Mouse (Mus musculus): ENCODE results near the gene Nipsnap1. TPM values are rescaled to one million over a fixed set of nuclear protein-coding genes. Genes with fewer than 3 reads are reported as not detected.
A peak's percentile ranks its signal among the peaks of the same experiment; 100 is the strongest.

The Nipsnap1 gene
- polyA plus RNA-seq, 1 experiment from 2014 or later: 92.6 TPM

- no peak overlapping the region for H3K4me2 ChIP-seq (replicated peaks; ENCODE audit: low read depth, low read length)
- ATAC-seq (ENCODE audit: low FRiP score, low TSS enrichment): no peak
- H3K4me3 ChIP-seq (ENCODE audit: low read length): no peak overlapping the region
- no peak overlapping the region for H3K27ac ChIP-seq (ENCODE audit: low read length)
- H3K9ac ChIP-seq (replicated peaks; ENCODE audit: low read length): no peak overlapping the region
- peaks cover 31% of the 10 kb centered on the region for H3K36me3 ChIP-seq (ENCODE audit: insufficient read depth, low read length)
- H3K4me1 ChIP-seq (ENCODE audit: insufficient read depth, low read length): no peaks in the 10 kb centered on the region
- H3K27me3 ChIP-seq (ENCODE audit: insufficient read depth, low read length): no peaks in the 10 kb centered on the region
- 85% methylated on average over 6 of the region's 6 CpGs for WGBS
- H3K9me3 ChIP-seq (ENCODE audit: low read length): no peaks in the 10 kb centered on the region
Measured at GRCm38 (mm10) chr11:4901956-4902355, 28.2 kb downstream of the Nipsnap1 start.

- Histone ChIP-seq H3K36me3 (ENCODE audit: insufficient read depth, low read length) (peaks cover 41% of the 10 kb centered on the region), H3K4me2 (replicated peaks; ENCODE audit: low read depth, low read length) (no peak overlapping the region), H3K9me3 (ENCODE audit: low read length) (no peaks in the 10 kb centered on the region), H3K27ac (ENCODE audit: low read length) (no peak overlapping the region), H3K27me3 (ENCODE audit: insufficient read depth, low read length) (no peaks in the 10 kb centered on the region), H3K9ac (replicated peaks; ENCODE audit: low read length) (no peak overlapping the region), H3K4me3 (ENCODE audit: low read length) (no peak overlapping the region), H3K4me1 (ENCODE audit: insufficient read depth, low read length) (no peaks in the 10 kb centered on the region)
- no peak for ATAC-seq (ENCODE audit: low FRiP score, low TSS enrichment)
- 94% methylated on average over 6 of the region's 6 CpGs for WGBS
Measured at GRCm38 (mm10) chr11:4906231-4906630, 32.5 kb downstream of the Nipsnap1 start.

GRCm38 (mm10) chr11:4916068-4916467, 42.3 kb downstream of the Nipsnap1 start:
- WGBS: 38% methylated on average over 1 of the region's 1 CpGs
- no peak for ATAC-seq (ENCODE audit: low FRiP score, low TSS enrichment)
- no peaks in the 10 kb centered on the region for H3K9me3 ChIP-seq (ENCODE audit: low read length)
- H3K4me1 ChIP-seq (ENCODE audit: insufficient read depth, low read length): no peaks in the 10 kb centered on the region
- H3K4me3 ChIP-seq (ENCODE audit: low read length): no peak overlapping the region
- no peaks in the 10 kb centered on the region for H3K27me3 ChIP-seq (ENCODE audit: insufficient read depth, low read length)
- no peak overlapping the region for H3K4me2 ChIP-seq (replicated peaks; ENCODE audit: low read depth, low read length)
- no peak overlapping the region for H3K9ac ChIP-seq (replicated peaks; ENCODE audit: low read length)
- no peak overlapping the region for H3K27ac ChIP-seq (ENCODE audit: low read length)
- peaks cover 64% of the 10 kb centered on the region for H3K36me3 ChIP-seq (ENCODE audit: insufficient read depth, low read length)

DNA sequence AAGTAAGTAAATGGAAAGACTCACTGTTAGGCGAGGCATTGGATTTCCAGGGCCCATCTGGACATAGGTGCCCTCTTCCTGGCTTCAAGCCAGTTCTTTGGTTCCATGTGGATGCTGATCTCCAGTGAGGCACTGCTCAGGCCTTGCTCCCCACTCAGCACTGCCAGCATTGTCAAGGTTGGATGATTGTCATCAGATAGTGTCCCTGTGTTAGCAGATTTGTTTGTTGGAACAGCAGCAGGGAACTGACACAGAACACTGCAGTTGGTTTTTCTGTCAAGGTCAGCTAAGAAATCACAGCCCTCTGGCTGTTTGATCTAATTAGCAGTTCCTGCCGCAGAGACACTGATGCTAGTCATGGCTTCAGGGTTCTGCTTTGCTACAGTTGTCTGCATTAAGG, 47.5 kb downstream of the Nipsnap1 start:
- no peak overlapping the region for H3K9ac ChIP-seq (replicated peaks; ENCODE audit: low read length)
- no peak for ATAC-seq (ENCODE audit: low FRiP score, low TSS enrichment)
- peaks cover 69% of the 10 kb centered on the region for H3K36me3 ChIP-seq (ENCODE audit: insufficient read depth, low read length)
- no peak overlapping the region for H3K27ac ChIP-seq (ENCODE audit: low read length)
- no peak overlapping the region for H3K4me3 ChIP-seq (ENCODE audit: low read length)
- H3K4me1 ChIP-seq (ENCODE audit: insufficient read depth, low read length): no peaks in the 10 kb centered on the region
- 81% methylated on average over 2 of the region's 2 CpGs for WGBS
- no peak overlapping the region for H3K4me2 ChIP-seq (replicated peaks; ENCODE audit: low read depth, low read length)
- no peaks in the 10 kb centered on the region for H3K9me3 ChIP-seq (ENCODE audit: low read length)
- H3K27me3 ChIP-seq (ENCODE audit: insufficient read depth, low read length): no peaks in the 10 kb centered on the region

DNA sequence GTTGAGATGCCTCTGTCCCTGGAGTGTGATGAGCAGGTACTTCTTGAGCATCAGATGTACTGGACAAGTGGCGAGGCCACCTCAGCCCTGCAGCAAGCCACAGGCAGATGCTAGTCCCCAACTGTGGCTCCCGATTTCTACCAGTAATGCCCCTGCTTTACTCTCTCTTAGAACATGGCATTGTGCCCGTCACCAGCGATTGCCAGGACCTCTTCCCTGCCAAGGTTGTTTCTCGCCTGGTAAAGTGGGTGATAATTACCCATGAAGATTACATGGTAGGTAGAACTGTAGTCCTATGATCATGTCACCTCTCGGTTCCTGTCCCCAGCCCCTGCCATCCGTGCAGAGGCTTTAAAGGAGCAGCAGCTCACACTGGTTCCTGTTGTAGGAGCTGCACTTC, 48.0 kb downstream of the Nipsnap1 start:
- Histone ChIP-seq H3K4me2 (replicated peaks; ENCODE audit: low read depth, low read length) (no peak overlapping the region), H3K9ac (replicated peaks; ENCODE audit: low read length) (no peak overlapping the region), H3K4me3 (ENCODE audit: low read length) (no peak overlapping the region), H3K36me3 (ENCODE audit: insufficient read depth, low read length) (peaks cover 73% of the 10 kb centered on the region), H3K27me3 (ENCODE audit: insufficient read depth, low read length) (no peaks in the 10 kb centered on the region), H3K9me3 (ENCODE audit: low read length) (no peaks in the 10 kb centered on the region), H3K27ac (ENCODE audit: low read length) (no peak overlapping the region), H3K4me1 (ENCODE audit: insufficient read depth, low read length) (no peaks in the 10 kb centered on the region)
- WGBS: 89% methylated on average over 7 of the region's 7 CpGs
- ATAC-seq (ENCODE audit: low FRiP score, low TSS enrichment): no peak

DNA sequence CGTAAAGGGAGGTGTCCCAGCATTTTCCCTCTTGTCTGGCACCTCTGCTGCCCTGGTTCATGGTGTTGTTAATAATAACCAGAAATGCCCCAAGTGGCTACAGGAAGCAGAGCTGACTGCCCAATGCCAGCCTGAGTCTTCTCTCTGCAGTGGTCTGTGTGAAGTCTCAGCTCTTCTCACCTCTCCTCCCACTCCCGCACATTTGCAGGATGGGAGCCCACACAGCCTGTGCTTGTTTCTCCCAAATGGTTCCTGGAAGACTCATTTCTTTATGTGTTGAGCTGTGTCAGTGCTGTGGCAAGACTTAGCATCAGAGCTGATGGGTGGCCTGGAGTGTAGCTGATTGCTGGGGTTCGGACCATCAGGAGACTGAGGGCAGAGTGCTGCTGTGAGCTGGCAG, 53.5 kb downstream of the Nipsnap1 start:
- Histone ChIP-seq H3K4me3 (ENCODE audit: low read length) (no peak overlapping the region), H3K4me2 (replicated peaks; ENCODE audit: low read depth, low read length) (no peak overlapping the region), H3K27me3 (ENCODE audit: insufficient read depth, low read length) (no peaks in the 10 kb centered on the region), H3K4me1 (ENCODE audit: insufficient read depth, low read length) (peaks cover 11% of the 10 kb centered on the region), H3K36me3 (ENCODE audit: insufficient read depth, low read length) (peaks cover 38% of the 10 kb centered on the region), H3K9ac (replicated peaks; ENCODE audit: low read length) (no peak overlapping the region), H3K27ac (ENCODE audit: low read length) (peak overlapping the region; percentile 70), H3K9me3 (ENCODE audit: low read length) (no peaks in the 10 kb centered on the region)
- WGBS: 90% methylated on average over 3 of the region's 3 CpGs
- ATAC-seq (ENCODE audit: low FRiP score, low TSS enrichment): no peak

DNA sequence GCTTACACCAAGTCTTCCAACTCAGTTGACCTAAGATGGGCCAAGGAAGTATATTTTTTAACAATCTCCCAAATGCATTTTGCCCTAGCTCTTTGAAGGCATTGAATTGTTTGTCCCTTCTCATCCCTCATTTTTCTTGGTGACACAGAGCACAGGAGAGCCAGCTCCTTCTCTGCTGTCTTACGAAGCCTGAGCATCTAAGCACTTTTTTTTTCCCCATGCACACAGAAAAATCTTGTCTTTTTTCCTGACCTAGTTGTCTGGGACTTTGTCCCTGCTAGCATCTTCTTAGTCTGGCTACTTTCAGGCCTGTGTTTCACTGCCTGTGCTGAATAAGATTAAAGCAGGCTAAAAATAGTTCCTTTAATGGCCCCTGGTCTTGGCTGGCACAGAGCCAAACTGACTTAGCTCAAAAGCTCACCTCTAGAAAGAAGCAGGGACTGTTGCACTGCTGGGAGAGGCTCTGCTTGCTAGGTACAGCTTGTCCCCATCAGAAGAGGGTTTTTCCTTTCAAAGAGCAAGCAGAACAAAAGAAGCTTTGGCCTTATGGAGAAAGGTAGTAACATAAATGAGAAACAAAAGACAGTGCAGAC, 57.4 kb downstream of the Nipsnap1 start:
- peaks cover 11% of the 10 kb centered on the region for H3K4me1 ChIP-seq (ENCODE audit: insufficient read depth, low read length)
- no peak overlapping the region for H3K9ac ChIP-seq (replicated peaks; ENCODE audit: low read length)
- peaks cover 9% of the 10 kb centered on the region; the same call in 1 of the 2 replicates for H3K36me3 ChIP-seq (ENCODE audit: insufficient read depth, low read length)
- no peaks in the 10 kb centered on the region for H3K9me3 ChIP-seq (ENCODE audit: low read length)
- 0 out of 2 replicates have a peak overlapping the region, but pooled peaks have one; percentile 8 for H3K27ac ChIP-seq (ENCODE audit: low read length)
- H3K4me3 ChIP-seq (ENCODE audit: low read length): no peak overlapping the region
- no peaks in the 10 kb centered on the region for H3K27me3 ChIP-seq (ENCODE audit: insufficient read depth, low read length)
- H3K4me2 ChIP-seq (replicated peaks; ENCODE audit: low read depth, low read length): no peak overlapping the region
- 0 out of 2 replicates have a peak, but pooled peaks have one; percentile 39 for ATAC-seq (ENCODE audit: low FRiP score, low TSS enrichment)
- WGBS: 36% methylated on average over 1 of the region's 1 CpGs

DNA sequence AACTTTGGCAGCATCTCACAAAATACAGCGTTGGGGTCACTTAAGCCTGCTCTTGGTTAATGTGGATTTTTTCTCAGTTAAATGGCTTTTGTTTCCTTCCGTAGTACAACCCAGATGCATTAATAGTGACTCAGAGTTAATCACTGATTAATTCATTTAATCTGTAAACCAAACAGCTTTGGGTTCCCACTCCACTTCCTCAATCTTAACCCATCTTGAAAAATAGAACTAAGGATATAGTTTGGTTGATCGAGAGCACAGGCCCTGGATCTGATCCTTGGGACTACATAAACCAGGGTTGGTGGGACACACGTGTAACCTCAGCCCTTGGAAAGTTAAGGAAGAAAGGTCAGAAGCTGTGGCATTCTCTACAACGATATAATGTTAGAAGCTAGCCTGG, 62.5 kb downstream of the Nipsnap1 start:
- Histone ChIP-seq H3K4me1 (ENCODE audit: insufficient read depth, low read length) (0 out of 2 replicates have a peak, but pooled peaks cover 4% of the 10 kb centered on the region), H3K27ac (ENCODE audit: low read length) (no peak overlapping the region), H3K27me3 (ENCODE audit: insufficient read depth, low read length) (no peaks in the 10 kb centered on the region), H3K9me3 (ENCODE audit: low read length) (no peaks in the 10 kb centered on the region), H3K4me3 (ENCODE audit: low read length) (no peak overlapping the region), H3K36me3 (ENCODE audit: insufficient read depth, low read length) (no peaks in the 10 kb centered on the region), H3K9ac (replicated peaks; ENCODE audit: low read length) (no peak overlapping the region), H3K4me2 (replicated peaks; ENCODE audit: low read depth, low read length) (no peak overlapping the region)
- no peak for ATAC-seq (ENCODE audit: low FRiP score, low TSS enrichment)
- 71% methylated on average over 5 of the region's 5 CpGs for WGBS

Small RNA genes lying within 50 kb of the gene (microRNA-seq; reads per million reads assigned to microRNA genes)
- not detected for gene Mir6918

Other genes starting within 250 kb of the Nipsnap1 start
- gene Ascc2, start 236.2 kb upstream of the Nipsnap1 start, polyA plus RNA-seq (2015; fragmentation: Nextera tagmentation; extraction: Ambion mirVana): 33.4 and 36.0 TPM in 2 replicates
- 915 and 962 TPM in 2 replicates for gene Uqcr10, start 169.6 kb upstream of the Nipsnap1 start, polyA plus RNA-seq (2015; fragmentation: Nextera tagmentation; extraction: Ambion mirVana)
- gene Zmat5, start 169.3 kb upstream of the Nipsnap1 start, polyA plus RNA-seq (2015; fragmentation: Nextera tagmentation; extraction: Ambion mirVana): 70.9 and 71.8 TPM in 2 replicates
- 0.12 TPM in 2 replicates for gene Cabp7, start 127.2 kb upstream of the Nipsnap1 start, polyA plus RNA-seq (2015; fragmentation: Nextera tagmentation; extraction: Ambion mirVana)
- gene Nf2, start 24.4 kb upstream of the Nipsnap1 start, polyA plus RNA-seq (2015; fragmentation: Nextera tagmentation; extraction: Ambion mirVana): 53.0 and 53.8 TPM in 2 replicates
- 39.0 and 39.5 TPM in 2 replicates for gene Thoc5, start 21.4 kb downstream of the Nipsnap1 start, polyA plus RNA-seq (2015; fragmentation: Nextera tagmentation; extraction: Ambion mirVana)
- gene Nefh, start 74.1 kb downstream of the Nipsnap1 start, polyA plus RNA-seq (2015; fragmentation: Nextera tagmentation; extraction: Ambion mirVana): 0.19 TPM in 2 replicates
- 76.9 and 79.1 TPM in 2 replicates for gene Ap1b1, start 112.9 kb downstream of the Nipsnap1 start, polyA plus RNA-seq (2015; fragmentation: Nextera tagmentation; extraction: Ambion mirVana)
- 2.9 and 3.0 TPM in 2 replicates for gene Rasl10a, start 184.2 kb downstream of the Nipsnap1 start, polyA plus RNA-seq (2015; fragmentation: Nextera tagmentation; extraction: Ambion mirVana)
- gene Gas2l1, start 191.4 kb downstream of the Nipsnap1 start, polyA plus RNA-seq (2015; fragmentation: Nextera tagmentation; extraction: Ambion mirVana): 28.4 and 28.7 TPM in 2 replicates
- 35.1 and 39.0 TPM in 2 replicates for gene Rhbdd3, start 225.0 kb downstream of the Nipsnap1 start, polyA plus RNA-seq (2015; fragmentation: Nextera tagmentation; extraction: Ambion mirVana)
- 859 and 884 TPM in 2 replicates for gene Ewsr1, start 225.3 kb downstream of the Nipsnap1 start, polyA plus RNA-seq (2015; fragmentation: Nextera tagmentation; extraction: Ambion mirVana)

Data from kidney, embryonic 16.5 days (tissue).